Mouse (Mus musculus) hindbrain, embryonic 11.5 days (tissue): ENCODE measurements at regions not wholly inside any gene's neighbourhood (a gene's known extent, or its start where the extent isn't known, plus 50 kb on each side); places are given as distances from the start of the nearest gene placed in this dataset.
A peak's percentile ranks its signal among the peaks of the same experiment; 100 is the strongest.

Source experiments
- ATAC-seq: fragments of 200-750 bp; cut with Nextera tagmentation; 2 replicates; pipeline ENCODE4 v1.8.0; 2017; ENCODE audit warnings: mild to moderate bottlenecking, moderate TSS enrichment, moderate library complexity; ENCODE audit not compliant: low FRiP score
- DNase-seq: peaks from one replicate; pipeline ENCODE4 v3.0.0-alpha.2; 2015; ENCODE audit warnings: low spot score
- H3K27ac ChIP-seq: fragments of 300-500 bp; sonication (generic); 2 replicates; pipeline ENCODE4 v1.5.1; 2014; ENCODE audit warnings: mild to moderate bottlenecking, low read depth, low read length
- H3K27me3 ChIP-seq: fragments of 300-500 bp; sonication (generic); 2 replicates; pipeline ENCODE4 v1.6.1; 2014; ENCODE audit warnings: mild to moderate bottlenecking, low read length, moderate library complexity, mixed read lengths; ENCODE audit not compliant: control insufficient read depth, insufficient read depth
- H3K36me3 ChIP-seq: fragments of 300-500 bp; sonication (generic); 2 replicates; pipeline ENCODE4 v1.6.1; 2014; ENCODE audit warnings: mild to moderate bottlenecking, low read length, moderate library complexity, mixed read lengths; ENCODE audit not compliant: control insufficient read depth, insufficient read depth
- H3K4me1 ChIP-seq: fragments of 300-500 bp; sonication (generic); replicated peaks from 2 replicates; pipeline ENCODE4 v1.6.1; 2014; ENCODE audit warnings: low read length, mixed read lengths; ENCODE audit not compliant: control insufficient read depth, insufficient read depth
- H3K4me2 ChIP-seq: fragments of 300-500 bp; sonication (generic); replicated peaks from 2 replicates; pipeline ENCODE4 v1.6.1; 2014; ENCODE audit warnings: mild to moderate bottlenecking, low read depth, low read length
- H3K4me3 ChIP-seq: fragments of 300-500 bp; sonication (generic); 2 replicates; pipeline ENCODE4 v1.5.1; 2014; ENCODE audit warnings: low read depth, low read length
- H3K9ac ChIP-seq: fragments of 300-500 bp; sonication (generic); 2 replicates; pipeline ENCODE4 v1.6.1; 2014; ENCODE audit warnings: low read depth, low read length
- H3K9me3 ChIP-seq: fragments of 300-500 bp; sonication (generic); 2 replicates; pipeline ENCODE4 v1.6.1; 2016; ENCODE audit warnings: low read length; ENCODE audit not compliant: control insufficient read depth
- WGBS: fragments of 180-500 bp; shearing (Covaris S2); extraction: QIAGEN DNeasy Blood & Tissue Kit; methylation state at CpG from one replicate; pipeline ENCODE4 v1.1.7; 2014; 5-methylcytosine and 5-hydroxymethylcytosine counted together

DNA sequence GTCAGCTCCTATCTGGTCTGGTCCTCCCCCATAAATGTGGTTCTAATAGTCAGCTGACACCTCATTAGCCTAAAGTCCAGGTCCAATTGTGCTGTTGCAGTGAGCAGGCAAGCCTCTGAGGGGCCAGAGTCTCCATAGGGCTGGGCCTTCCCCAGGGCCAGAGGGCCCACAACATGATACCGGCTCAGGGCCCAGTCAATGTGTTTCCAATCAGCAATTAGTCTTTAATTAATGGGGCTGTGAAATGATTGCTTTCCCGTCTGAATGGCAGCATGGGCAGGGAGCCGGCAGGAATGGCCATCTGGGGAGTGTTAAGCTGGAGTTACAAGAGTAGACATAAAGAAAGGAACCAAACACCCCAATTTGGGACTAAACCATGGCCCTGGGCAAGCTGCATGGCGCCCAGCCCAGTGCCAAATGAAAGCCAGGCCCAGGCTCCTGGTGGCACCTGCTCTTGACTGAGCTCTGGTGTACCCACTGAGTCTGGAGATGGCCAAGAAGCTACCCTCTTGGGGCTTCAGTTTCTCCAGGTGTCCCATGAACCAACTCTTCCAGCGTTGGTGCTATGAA is 113.2 kb downstream of the Efnb1 start:
- no peak overlapping the region for H3K4me2 ChIP-seq
- H3K27ac ChIP-seq: no peak overlapping the region
- no peaks in the 10 kb centered on the region for H3K36me3 ChIP-seq
- 84% methylated on average over 5 of the region's 5 CpGs for WGBS
- no peak overlapping the region for H3K9ac ChIP-seq
- DNase-seq: no peak
- H3K4me1 ChIP-seq: no peaks in the 10 kb centered on the region
- H3K9me3 ChIP-seq: no peaks in the 10 kb centered on the region
- H3K27me3 ChIP-seq: peaks cover 2% of the 10 kb centered on the region; the same call in 1 of the 2 replicates
- no peak overlapping the region for H3K4me3 ChIP-seq
- no peak for ATAC-seq

DNA sequence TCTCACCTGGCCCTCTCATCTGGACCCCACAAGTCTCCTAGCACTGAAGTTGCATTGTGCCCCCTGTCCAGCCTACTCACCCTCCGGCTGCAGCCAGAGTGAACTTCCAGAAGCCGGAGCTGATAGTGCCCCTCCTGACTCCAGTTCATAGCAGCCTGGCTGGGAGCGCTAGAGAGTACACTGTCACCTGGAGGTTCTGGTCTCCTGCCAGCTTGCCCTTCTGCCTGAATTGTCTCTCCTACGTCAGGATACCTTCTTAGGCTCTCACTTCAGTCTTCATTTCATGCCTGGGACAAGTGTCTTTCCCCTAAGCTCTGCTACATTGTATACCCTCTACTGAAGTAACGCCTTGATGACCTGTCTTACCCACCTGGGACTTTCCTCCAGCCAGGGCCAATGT is 112.3 kb downstream of the Efnb1 start:
- Histone ChIP-seq H3K36me3 (no peaks in the 10 kb centered on the region), H3K27me3 (peaks cover 5% of the 10 kb centered on the region; the same call in 1 of the 2 replicates), H3K4me1 (no peaks in the 10 kb centered on the region), H3K27ac (no peak overlapping the region), H3K9me3 (no peaks in the 10 kb centered on the region), H3K4me2 (no peak overlapping the region), H3K4me3 (no peak overlapping the region), H3K9ac (no peak overlapping the region)
- no peak for DNase-seq
- no peak for ATAC-seq
- WGBS: 80% methylated on average over 5 of the region's 5 CpGs

DNA sequence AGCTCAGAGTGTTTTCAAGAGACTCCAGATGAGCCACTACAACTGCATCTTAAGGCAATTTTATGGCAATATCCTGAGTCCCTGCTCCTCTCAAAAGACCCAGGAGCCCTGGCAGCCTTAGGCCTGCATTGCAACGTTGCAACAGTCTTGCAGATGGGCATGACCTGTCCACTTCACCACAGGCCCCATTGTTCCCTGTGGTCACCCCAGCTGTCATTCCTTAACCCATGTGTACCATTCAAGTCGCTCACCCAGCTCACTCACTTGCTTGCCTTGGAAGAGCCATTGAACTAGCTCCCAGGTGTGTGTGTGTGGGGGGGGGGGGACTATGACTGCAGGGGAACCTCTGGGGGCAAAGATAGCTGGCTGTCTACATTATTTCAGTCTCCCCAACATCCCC is 110.8 kb downstream of the Efnb1 start:
- H3K4me1 ChIP-seq: no peaks in the 10 kb centered on the region
- no peaks in the 10 kb centered on the region for H3K36me3 ChIP-seq
- no peak overlapping the region for H3K27ac ChIP-seq
- no peak overlapping the region for H3K4me2 ChIP-seq
- peaks cover 5% of the 10 kb centered on the region; the same call in 1 of the 2 replicates for H3K27me3 ChIP-seq
- ATAC-seq (no peak), DNase-seq (no peak)
- 54% methylated on average over 2 of the region's 2 CpGs for WGBS
- no peak overlapping the region for H3K9ac ChIP-seq
- no peak overlapping the region for H3K4me3 ChIP-seq
- H3K9me3 ChIP-seq: no peaks in the 10 kb centered on the region

DNA sequence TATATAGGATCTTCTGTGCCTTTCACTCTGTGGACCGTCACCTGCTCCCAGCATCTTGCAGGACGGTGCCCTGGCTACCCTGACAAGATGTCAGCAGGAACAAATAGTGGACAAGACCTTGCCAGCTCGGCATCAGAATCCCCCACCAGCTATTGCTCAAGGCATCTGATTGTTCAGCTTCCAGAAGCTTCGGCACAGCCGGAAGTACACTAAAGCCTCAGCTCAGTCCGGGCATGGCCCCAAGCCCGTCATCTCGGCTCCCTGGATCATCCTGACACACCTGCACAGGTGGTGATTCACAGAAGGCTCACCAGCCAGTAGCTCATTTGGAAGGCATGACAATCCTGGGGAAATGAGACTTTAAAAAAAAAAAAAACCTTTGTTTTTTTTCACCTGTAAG is 110.1 kb downstream of the Efnb1 start:
- peaks cover 7% of the 10 kb centered on the region for H3K27me3 ChIP-seq

DNA sequence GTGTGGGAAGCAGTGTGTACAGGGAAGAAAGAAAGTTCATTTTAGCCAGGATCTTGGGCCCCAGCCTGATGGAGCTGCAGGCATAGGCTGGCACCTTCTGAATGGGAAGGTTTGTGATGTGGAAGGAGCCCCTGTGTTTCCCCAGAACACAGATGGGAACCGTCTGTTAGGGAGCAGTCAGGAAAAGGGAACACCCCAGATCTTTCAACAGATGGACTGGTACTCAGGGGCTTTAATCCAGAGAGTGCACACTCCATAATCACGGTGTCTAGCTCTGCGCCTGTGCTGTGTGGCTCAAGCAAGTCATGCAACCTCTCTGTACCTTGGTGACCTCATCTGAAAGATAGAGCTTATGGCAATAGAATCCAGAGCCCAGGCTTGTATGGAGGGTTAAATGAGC is 109.6 kb downstream of the Efnb1 start:
- Histone ChIP-seq H3K9me3 (no peaks in the 10 kb centered on the region), H3K4me2 (no peak overlapping the region), H3K27ac (no peak overlapping the region), H3K36me3 (no peaks in the 10 kb centered on the region), H3K4me3 (no peak overlapping the region), H3K4me1 (no peaks in the 10 kb centered on the region), H3K27me3 (peaks cover 7% of the 10 kb centered on the region), H3K9ac (no peak overlapping the region)
- WGBS: 92% methylated on average over 3 of the region's 3 CpGs
- no peak for ATAC-seq
- DNase-seq: no peak

More for the DNA sequence above, 110.1 kb downstream of the Efnb1 start:
- DNase-seq: no peak
- no peak overlapping the region for H3K9ac ChIP-seq
- H3K27ac ChIP-seq: no peak overlapping the region
- no peaks in the 10 kb centered on the region for H3K9me3 ChIP-seq
- no peak for ATAC-seq
- no peaks in the 10 kb centered on the region for H3K36me3 ChIP-seq
- 88% methylated on average over 8 of the region's 8 CpGs for whole genome bisulfite sequencing
- H3K4me1 ChIP-seq: no peaks in the 10 kb centered on the region
- H3K4me3 ChIP-seq: no peak overlapping the region
- no peak overlapping the region for H3K4me2 ChIP-seq

DNA sequence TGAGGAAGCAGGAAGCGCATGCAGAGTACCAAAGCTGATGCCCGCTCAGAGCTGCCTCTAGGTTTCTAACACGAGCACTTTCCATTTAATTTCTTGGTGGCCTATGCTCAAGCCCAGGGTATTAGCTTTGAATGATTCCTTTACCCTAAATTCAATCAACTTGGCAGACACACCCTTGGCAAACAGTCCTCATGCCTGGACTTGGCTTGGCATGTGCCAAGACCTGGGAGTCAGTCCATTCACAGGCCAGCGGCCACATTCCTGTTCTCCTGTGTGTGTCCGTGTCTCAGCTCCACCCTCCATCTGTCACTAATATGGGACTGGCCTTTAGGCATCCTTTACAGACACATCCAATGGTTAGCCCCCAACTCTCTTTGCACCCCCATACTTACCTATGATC is 107.3 kb downstream of the Efnb1 start:
- WGBS: 92% methylated on average over 5 of the region's 5 CpGs
- no peak for ATAC-seq
- H3K27me3 ChIP-seq: peaks cover 11% of the 10 kb centered on the region
- no peaks in the 10 kb centered on the region for H3K36me3 ChIP-seq
- H3K4me1 ChIP-seq: no peaks in the 10 kb centered on the region
- no peak overlapping the region for H3K4me2 ChIP-seq
- DNase-seq: no peak
- H3K9ac ChIP-seq: no peak overlapping the region
- no peaks in the 10 kb centered on the region for H3K9me3 ChIP-seq
- H3K27ac ChIP-seq: no peak overlapping the region
- H3K4me3 ChIP-seq: no peak overlapping the region

DNA sequence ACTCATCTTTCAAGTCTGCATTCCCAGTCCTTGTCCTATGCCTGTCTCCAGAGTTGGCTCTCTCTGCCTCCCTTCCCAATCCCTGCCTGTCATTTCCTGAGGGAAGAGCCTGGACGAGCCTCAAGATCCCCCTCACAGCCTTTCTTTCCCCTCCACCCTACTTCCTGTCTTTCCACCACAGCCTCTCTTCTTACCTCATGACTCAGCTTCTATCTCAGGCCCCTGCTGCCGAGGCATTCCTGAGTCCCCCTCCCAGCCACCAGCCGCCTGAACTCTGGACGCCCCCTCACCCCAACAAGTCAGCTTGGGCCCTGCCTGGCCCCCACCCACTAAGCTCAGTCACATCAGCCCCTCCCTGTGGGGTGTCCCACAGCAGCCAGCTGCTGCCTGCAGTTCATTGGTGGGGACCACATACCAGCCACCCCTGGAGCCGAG is 105.8 kb downstream of the Efnb1 start:
- H3K4me2 ChIP-seq: no peak overlapping the region
- no peaks in the 10 kb centered on the region for H3K4me1 ChIP-seq
- H3K9ac ChIP-seq: no peak overlapping the region
- H3K4me3 ChIP-seq: no peak overlapping the region
- peaks cover 11% of the 10 kb centered on the region for H3K27me3 ChIP-seq
- 48% methylated on average over 5 of the region's 5 CpGs for WGBS
- H3K27ac ChIP-seq: no peak overlapping the region
- no peaks in the 10 kb centered on the region for H3K36me3 ChIP-seq
- ATAC-seq (no peak), DNase-seq (no peak)
- no peaks in the 10 kb centered on the region for H3K9me3 ChIP-seq

DNA sequence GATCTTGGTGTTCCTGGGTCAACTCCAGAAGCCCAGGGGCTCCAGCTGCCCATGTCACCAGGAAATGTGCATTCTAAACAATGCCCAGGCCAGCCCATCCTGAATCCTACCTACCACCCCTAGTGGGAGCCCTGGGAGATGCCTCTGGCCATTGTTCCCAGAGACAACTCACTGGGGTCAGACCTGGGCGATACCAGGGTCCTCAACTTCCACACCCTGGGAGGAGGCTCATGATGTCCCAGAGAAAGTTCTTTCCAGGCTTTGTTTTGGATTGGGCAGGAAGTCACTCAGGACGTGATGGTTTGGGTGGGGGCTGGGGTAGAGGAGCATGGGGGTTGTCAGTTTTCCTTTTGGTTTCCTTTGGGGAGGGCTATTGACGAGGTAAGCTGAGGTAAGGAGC is 97.1 kb downstream of the Efnb1 start:
- Histone ChIP-seq H3K27ac (no peak overlapping the region), H3K9ac (no peak overlapping the region), H3K27me3 (no peaks in the 10 kb centered on the region; the same call in 1 of the 2 replicates), H3K4me2 (no peak overlapping the region), H3K4me3 (no peak overlapping the region), H3K9me3 (no peaks in the 10 kb centered on the region), H3K4me1 (no peaks in the 10 kb centered on the region), H3K36me3 (no peaks in the 10 kb centered on the region)
- 62% methylated on average over 3 of the region's 3 CpGs for WGBS
- ATAC-seq (no peak), DNase-seq (no peak)

DNA sequence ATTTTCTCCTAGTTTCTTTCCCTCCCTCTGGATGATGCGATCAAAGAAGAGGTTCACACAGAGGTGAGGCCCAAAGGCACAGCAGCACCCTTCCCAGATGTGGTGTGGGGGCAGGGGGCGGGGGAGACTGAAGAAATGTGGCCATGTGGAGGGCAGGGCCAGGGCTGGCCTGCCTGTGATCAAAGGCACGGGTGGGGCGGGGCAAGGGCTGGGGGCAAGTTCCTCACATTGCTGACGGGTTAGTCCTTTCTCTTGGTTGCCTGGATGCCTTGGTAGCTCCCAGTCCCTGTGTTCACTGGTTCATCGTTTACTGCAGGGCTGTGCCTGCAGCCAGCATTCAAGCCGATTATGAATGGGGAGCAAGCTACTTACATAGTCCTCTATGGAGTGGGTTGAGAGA is 96.4 kb downstream of the Efnb1 start:
- no peak overlapping the region for H3K4me3 ChIP-seq
- no peaks in the 10 kb centered on the region; the same call in 1 of the 2 replicates for H3K27me3 ChIP-seq
- H3K9ac ChIP-seq: no peak overlapping the region
- ATAC-seq (peak; percentile 47), DNase-seq (peak; percentile 22)
- H3K4me1 ChIP-seq: no peaks in the 10 kb centered on the region
- no peak overlapping the region for H3K4me2 ChIP-seq
- no peaks in the 10 kb centered on the region for H3K9me3 ChIP-seq
- H3K27ac ChIP-seq: no peak overlapping the region
- WGBS: 24% methylated on average over 7 of the region's 7 CpGs
- no peaks in the 10 kb centered on the region for H3K36me3 ChIP-seq
